Mouse (Mus musculus): ENCODE results near the gene Synj1.

Synj1 gene

GRCm38 (mm10) chr16:91009942-91010529 lies 1.1 kb downstream of the Synj1 start:
- DNase-seq, result no peak

- no peak for DNase-seq
These were observed 6.1 kb downstream of the Synj1 start for GRCm38 (mm10) chr16:91004915-91005538.

GRCm38 (mm10) chr16:91001098-91001497 lies 10.0 kb downstream of the Synj1 start:
- DNase-seq, result no peak

- no peak for DNase-seq
These were observed 11.3 kb downstream of the Synj1 start for GRCm38 (mm10) chr16:90999827-91000226.

- DNase-seq, result no peak
These were observed 13.3 kb downstream of the Synj1 start for GRCm38 (mm10) chr16:90997822-90998221.

- DNase-seq, result no peak
These were observed 14.5 kb downstream of the Synj1 start for GRCm38 (mm10) chr16:90996327-90997243.

- no peak for DNase-seq
These were observed 15.6 kb downstream of the Synj1 start for GRCm38 (mm10) chr16:90995498-90995897.

GRCm38 (mm10) chr16:90995023-90995422 lies 16.1 kb downstream of the Synj1 start:
- no peak for DNase-seq

- DNase-seq, result no peak
These were observed 21.9 kb downstream of the Synj1 start for GRCm38 (mm10) chr16:90989162-90989561.

GRCm38 (mm10) chr16:90988665-90989064 lies 22.4 kb downstream of the Synj1 start:
- no peak for DNase-seq

- DNase-seq, result no peak
These were observed 23.1 kb downstream of the Synj1 start for GRCm38 (mm10) chr16:90988039-90988438.

- no peak for DNase-seq
These were observed 40.1 kb downstream of the Synj1 start for GRCm38 (mm10) chr16:90971004-90971403.

GRCm38 (mm10) chr16:90966241-90966640 lies 44.9 kb downstream of the Synj1 start:
- no peak for DNase-seq

- no peak for DNase-seq
These were observed 46.8 kb downstream of the Synj1 start for GRCm38 (mm10) chr16:90964302-90964701.

- no peak for DNase-seq
These were observed 47.2 kb downstream of the Synj1 start for GRCm38 (mm10) chr16:90963866-90964265.

- no peak for DNase-seq
These were observed 47.9 kb downstream of the Synj1 start for GRCm38 (mm10) chr16:90963231-90963630.

GRCm38 (mm10) chr16:90958301-90959085 lies 52.6 kb downstream of the Synj1 start:
- no peak for DNase-seq

- no peak for DNase-seq
These were observed 55.6 kb downstream of the Synj1 start for GRCm38 (mm10) chr16:90955494-90955893.

GRCm38 (mm10) chr16:90953770-90954169 lies 57.3 kb downstream of the Synj1 start:
- no peak for DNase-seq

GRCm38 (mm10) chr16:90953147-90953546 lies 58.0 kb downstream of the Synj1 start:
- no peak for DNase-seq

GRCm38 (mm10) chr16:90950354-90950963 lies 60.6 kb downstream of the Synj1 start:
- DNase-seq, result no peak

- DNase-seq, result no peak
These were observed 64.1 kb downstream of the Synj1 start for GRCm38 (mm10) chr16:90946977-90947376.

GRCm38 (mm10) chr16:90941246-90941645 lies 69.9 kb downstream of the Synj1 start:
- DNase-seq, result no peak
